Mouse (Mus musculus): ENCODE measurements around the gene Wdr19. TPM values are rescaled to one million over a fixed set of nuclear protein-coding genes. Genes with fewer than 3 reads are reported as not detected.
"Not testable (repeated sequence)": the region's sequence is repeated elsewhere in the genome, so short reads cannot be mapped to it uniquely, and the experiment has no call there.

Gene Wdr19
- polyA plus RNA-seq, 1 experiment from 2014 or later = 13.7 TPM

GRCm38 (mm10) chr5:65287751-65288701, 88.5 kb downstream of the Wdr19 start:
- no peak for DNase-seq (ENCODE audit: extremely low spot score, low spot score)
- Histone ChIP-seq H3K9me3 (no peaks in the 10 kb centered on the region), H3K4me1 (no peaks in the 10 kb centered on the region), H3K4me3 (no peak overlapping the region), H3K27me3 (ENCODE audit: poor library complexity, severe bottlenecking) (no peaks in the 10 kb centered on the region), H3K27ac (no peak overlapping the region), H3K36me3 (replicated peaks) (peaks cover 95% of the 10 kb centered on the region)
- 93% methylated on average over 24 of the region's 24 CpGs for WGBS

- not testable (repeated sequence) for H3K9me3 ChIP-seq; H3K4me1 ChIP-seq; H3K27ac ChIP-seq; DNase-seq (ENCODE audit: extremely low spot score, low spot score); H3K27me3 ChIP-seq (ENCODE audit: poor library complexity, severe bottlenecking); H3K4me3 ChIP-seq
- H3K36me3 ChIP-seq (replicated peaks) = peaks cover 96% of the 10 kb centered on the region
- 92% methylated on average over 8 of the region's 8 CpGs for WGBS
These were observed 89.5 kb downstream of the Wdr19 start for GRCm38 (mm10) chr5:65289009-65289408.

DNA sequence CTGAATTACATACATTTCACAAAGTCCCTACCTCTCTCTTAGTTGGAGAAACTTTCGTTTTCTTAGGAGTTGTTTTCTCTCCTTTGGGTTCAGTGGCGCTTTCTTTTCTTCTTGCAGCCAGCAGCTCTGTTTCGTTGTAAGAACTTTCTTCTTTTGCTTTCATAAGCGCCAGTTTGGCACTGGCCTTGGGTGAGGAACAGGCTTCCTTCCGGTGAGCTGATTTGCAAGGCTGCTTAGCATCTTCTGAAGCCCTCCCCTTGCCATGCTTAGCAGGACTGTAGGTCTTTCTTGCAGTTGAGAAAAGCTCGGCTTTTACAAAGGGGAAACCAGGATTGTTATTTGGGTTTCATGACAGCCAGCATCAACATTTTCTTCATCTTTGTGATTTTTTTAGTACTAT, 94.1 kb downstream of the Wdr19 start:
- H3K27ac ChIP-seq = no peak overlapping the region
- peaks cover 96% of the 10 kb centered on the region for H3K36me3 ChIP-seq (replicated peaks)
- no peaks in the 10 kb centered on the region for H3K4me1 ChIP-seq
- no peak for DNase-seq (ENCODE audit: extremely low spot score, low spot score)
- H3K9me3 ChIP-seq = no peaks in the 10 kb centered on the region
- no peaks in the 10 kb centered on the region for H3K27me3 ChIP-seq (ENCODE audit: poor library complexity, severe bottlenecking)
- H3K4me3 ChIP-seq = no peak overlapping the region
- WGBS = 93% methylated on average over 6 of the region's 6 CpGs

DNA sequence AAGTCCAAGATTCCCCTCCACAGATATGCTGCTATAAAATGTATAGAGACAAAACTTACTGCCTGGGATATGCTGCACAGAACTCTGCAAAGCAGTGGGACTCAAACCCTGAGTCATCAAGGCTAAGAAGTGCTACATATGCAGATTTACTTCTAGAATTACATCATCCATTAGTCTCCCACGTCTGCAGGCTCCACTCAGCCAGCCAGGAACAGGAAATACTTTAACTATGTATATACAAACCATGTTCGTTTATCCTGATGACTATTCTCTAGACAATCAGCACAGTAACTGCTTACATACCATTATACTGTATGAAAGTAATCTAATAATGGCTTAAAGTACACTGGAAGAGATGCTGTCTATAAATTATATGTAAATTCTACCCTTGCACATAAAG, 94.8 kb downstream of the Wdr19 start:
- Histone ChIP-seq H3K27me3 (ENCODE audit: poor library complexity, severe bottlenecking) (no peaks in the 10 kb centered on the region), H3K4me1 (no peaks in the 10 kb centered on the region), H3K27ac (no peak overlapping the region), H3K9me3 (no peaks in the 10 kb centered on the region), H3K36me3 (replicated peaks) (peaks cover 97% of the 10 kb centered on the region), H3K4me3 (no peak overlapping the region)
- DNase-seq (ENCODE audit: extremely low spot score, low spot score) = no peak
- WGBS = 90% methylated on average over 2 of the region's 2 CpGs

DNA sequence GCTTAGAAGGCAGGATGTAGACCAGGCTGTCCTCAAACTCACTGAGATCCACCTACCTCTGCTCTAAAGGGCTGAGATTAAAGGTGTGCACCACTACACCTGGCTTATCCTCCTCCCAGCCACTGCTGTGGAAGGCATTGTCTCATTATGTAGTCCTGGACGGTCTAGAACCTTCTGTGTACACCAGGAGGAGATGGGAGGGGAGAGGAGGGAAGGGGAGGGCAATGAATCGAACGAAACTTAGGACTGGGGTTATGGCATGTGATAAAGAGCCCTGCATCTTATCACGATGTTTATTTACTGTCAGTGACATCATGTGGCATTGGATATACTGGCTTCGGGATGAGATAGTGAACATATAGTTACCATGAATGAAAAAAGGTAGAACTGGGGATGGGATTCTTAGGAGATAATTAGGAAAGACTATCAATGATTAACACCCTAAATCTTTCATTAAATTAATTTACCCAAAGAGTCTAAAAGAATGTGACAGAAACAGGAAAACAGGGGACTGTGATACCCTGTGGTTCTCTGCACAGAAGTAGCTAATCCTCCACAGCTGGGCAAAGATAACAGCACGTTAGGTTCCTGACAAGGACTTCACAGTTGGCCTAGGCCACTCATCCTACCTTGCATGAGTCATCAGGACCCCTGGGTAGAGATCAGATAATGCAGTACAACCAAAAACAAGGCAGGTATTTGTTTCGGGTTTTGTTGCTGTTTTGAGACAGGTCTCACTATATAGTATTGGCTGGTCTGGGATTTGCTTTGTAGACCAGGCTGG, 98.9 kb downstream of the Wdr19 start:
- no peak for DNase-seq (ENCODE audit: extremely low spot score, low spot score)
- Histone ChIP-seq H3K27me3 (ENCODE audit: poor library complexity, severe bottlenecking) (no peaks in the 10 kb centered on the region), H3K27ac (no peak overlapping the region), H3K4me3 (no peak overlapping the region), H3K36me3 (replicated peaks) (peaks cover 92% of the 10 kb centered on the region), H3K4me1 (no peaks in the 10 kb centered on the region), H3K9me3 (no peaks in the 10 kb centered on the region)
- WGBS = 95% methylated on average over 7 of the region's 7 CpGs

DNA sequence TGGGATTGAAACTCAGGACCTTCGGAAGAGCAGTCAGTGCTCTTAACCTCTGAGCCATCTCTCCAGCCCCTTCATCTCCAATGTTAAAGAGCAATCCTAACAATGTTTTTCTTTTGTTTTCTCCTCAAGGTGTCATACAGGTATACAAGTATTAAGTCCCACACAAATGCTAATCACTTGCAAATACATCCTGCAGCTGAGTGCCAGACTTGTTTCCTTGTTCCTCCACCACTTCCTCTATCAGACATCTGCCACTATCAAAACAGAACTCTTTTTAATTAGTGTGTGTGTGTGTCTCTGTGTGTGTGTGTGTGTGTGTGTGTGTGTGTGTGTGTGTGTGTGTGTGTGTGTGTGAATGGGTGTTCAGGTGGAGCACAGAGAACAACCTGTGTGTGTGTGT, 100.1 kb downstream of the Wdr19 start:
- H3K27ac ChIP-seq; H3K4me3 ChIP-seq; H3K27me3 ChIP-seq (ENCODE audit: poor library complexity, severe bottlenecking); H3K4me1 ChIP-seq; H3K9me3 ChIP-seq; DNase-seq (ENCODE audit: extremely low spot score, low spot score): not testable (repeated sequence)
- H3K36me3 ChIP-seq (replicated peaks) = peaks cover 92% of the 10 kb centered on the region
- WGBS = 100% methylated on average over 1 of the region's 1 CpGs

- Histone ChIP-seq H3K36me3 (replicated peaks) (peaks cover 92% of the 10 kb centered on the region), H3K27ac (no peak overlapping the region), H3K4me1 (no peaks in the 10 kb centered on the region), H3K9me3 (no peaks in the 10 kb centered on the region), H3K27me3 (ENCODE audit: poor library complexity, severe bottlenecking) (no peaks in the 10 kb centered on the region), H3K4me3 (no peak overlapping the region)
- 92% methylated on average over 9 of the region's 9 CpGs for whole genome bisulfite sequencing
- DNase-seq (ENCODE audit: extremely low spot score, low spot score) = no peak
These were observed 100.6 kb downstream of the Wdr19 start for GRCm38 (mm10) chr5:65300121-65300520.

GRCm38 (mm10) chr5:65305516-65305915, 106.0 kb downstream of the Wdr19 start:
- 87% methylated on average over 9 of the region's 9 CpGs for WGBS
- Histone ChIP-seq H3K27me3 (ENCODE audit: poor library complexity, severe bottlenecking) (no peaks in the 10 kb centered on the region), H3K4me1 (no peaks in the 10 kb centered on the region), H3K27ac (no peak overlapping the region), H3K36me3 (replicated peaks) (peaks cover 78% of the 10 kb centered on the region), H3K9me3 (no peaks in the 10 kb centered on the region), H3K4me3 (no peak overlapping the region)
- DNase-seq (ENCODE audit: extremely low spot score, low spot score) = no peak

GRCm38 (mm10) chr5:65308208-65308607, 108.7 kb downstream of the Wdr19 start:
- 97% methylated on average over 7 of the region's 7 CpGs for WGBS
- no peak for DNase-seq (ENCODE audit: extremely low spot score, low spot score)
- Histone ChIP-seq H3K4me3 (no peak overlapping the region), H3K27me3 (ENCODE audit: poor library complexity, severe bottlenecking) (no peaks in the 10 kb centered on the region), H3K4me1 (no peaks in the 10 kb centered on the region), H3K9me3 (no peaks in the 10 kb centered on the region), H3K36me3 (replicated peaks) (peaks cover 82% of the 10 kb centered on the region), H3K27ac (no peak overlapping the region)

DNA sequence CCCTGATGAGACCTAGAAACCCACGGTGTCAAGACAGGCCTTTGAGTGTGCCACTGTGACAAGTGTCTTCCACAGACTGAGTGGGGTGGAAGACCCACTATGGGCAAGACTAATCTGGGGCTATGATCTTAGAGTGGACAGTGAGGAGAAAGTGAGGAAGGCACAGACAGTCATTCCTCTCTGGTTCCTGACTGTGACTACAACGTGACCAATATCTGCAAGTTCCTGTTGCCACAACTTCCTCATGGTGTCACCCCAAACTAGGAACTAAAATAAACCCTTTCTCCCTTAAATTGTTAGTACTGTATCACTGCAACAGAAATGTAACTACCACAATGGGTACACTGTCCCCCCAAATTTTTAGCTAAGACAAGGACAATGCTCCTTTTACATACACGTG, 109.4 kb downstream of the Wdr19 start:
- H3K36me3 ChIP-seq (replicated peaks) = peaks cover 80% of the 10 kb centered on the region
- no peaks in the 10 kb centered on the region for H3K27me3 ChIP-seq (ENCODE audit: poor library complexity, severe bottlenecking)
- DNase-seq (ENCODE audit: extremely low spot score, low spot score) = no peak
- no peaks in the 10 kb centered on the region for H3K9me3 ChIP-seq
- H3K4me3 ChIP-seq = no peak overlapping the region
- no peak overlapping the region for H3K27ac ChIP-seq
- no peaks in the 10 kb centered on the region for H3K4me1 ChIP-seq
- WGBS = 96% methylated on average over 3 of the region's 3 CpGs

Other genes with a start within 250 kb of the Wdr19 start
- 0.12 and 0.26 TPM in 2 replicates for gene Tlr6, start 239.6 kb upstream of the Wdr19 start, polyA plus RNA-seq (2016; fragmentation: Nextera tagmentation; extraction: Ambion mirVana)
- gene Fam114a1, start 229.6 kb upstream of the Wdr19 start, polyA plus RNA-seq (2016; fragmentation: Nextera tagmentation; extraction: Ambion mirVana) = 11.7 and 13.6 TPM in 2 replicates
- gene Tmem156, start 107.6 kb upstream of the Wdr19 start, polyA plus RNA-seq (2016; fragmentation: Nextera tagmentation; extraction: Ambion mirVana) = not detected in 2 replicates
- gene Klhl5, start 92.2 kb upstream of the Wdr19 start, polyA plus RNA-seq (2016; fragmentation: Nextera tagmentation; extraction: Ambion mirVana) = 21.5 and 21.8 TPM in 2 replicates
- gene Rfc1, start 136.0 kb downstream of the Wdr19 start, polyA plus RNA-seq (2016; fragmentation: Nextera tagmentation; extraction: Ambion mirVana) = 103 and 110 TPM in 2 replicates
- 0.04 and 0.12 TPM in 2 replicates for gene Klb, start 148.6 kb downstream of the Wdr19 start, polyA plus RNA-seq (2016; fragmentation: Nextera tagmentation; extraction: Ambion mirVana)
- 993 and 1,007 TPM in 2 replicates for gene Rpl9, start 191.7 kb downstream of the Wdr19 start, polyA plus RNA-seq (2016; fragmentation: Nextera tagmentation; extraction: Ambion mirVana)
- gene Lias, start 191.8 kb downstream of the Wdr19 start, polyA plus RNA-seq (2016; fragmentation: Nextera tagmentation; extraction: Ambion mirVana) = 68.9 and 72.5 TPM in 2 replicates
- gene Ugdh, start 236.3 kb downstream of the Wdr19 start, polyA plus RNA-seq (2016; fragmentation: Nextera tagmentation; extraction: Ambion mirVana) = 62.9 and 64.5 TPM in 2 replicates